Mouse (Mus musculus) retina, postnatal 1 day (tissue): ENCODE data around the gene Tmem132a.

Experiments
- DNase-seq: peaks from one replicate; pipeline ENCODE4 v3.0.0-alpha.2; 2012

The Tmem132a gene

DNA sequence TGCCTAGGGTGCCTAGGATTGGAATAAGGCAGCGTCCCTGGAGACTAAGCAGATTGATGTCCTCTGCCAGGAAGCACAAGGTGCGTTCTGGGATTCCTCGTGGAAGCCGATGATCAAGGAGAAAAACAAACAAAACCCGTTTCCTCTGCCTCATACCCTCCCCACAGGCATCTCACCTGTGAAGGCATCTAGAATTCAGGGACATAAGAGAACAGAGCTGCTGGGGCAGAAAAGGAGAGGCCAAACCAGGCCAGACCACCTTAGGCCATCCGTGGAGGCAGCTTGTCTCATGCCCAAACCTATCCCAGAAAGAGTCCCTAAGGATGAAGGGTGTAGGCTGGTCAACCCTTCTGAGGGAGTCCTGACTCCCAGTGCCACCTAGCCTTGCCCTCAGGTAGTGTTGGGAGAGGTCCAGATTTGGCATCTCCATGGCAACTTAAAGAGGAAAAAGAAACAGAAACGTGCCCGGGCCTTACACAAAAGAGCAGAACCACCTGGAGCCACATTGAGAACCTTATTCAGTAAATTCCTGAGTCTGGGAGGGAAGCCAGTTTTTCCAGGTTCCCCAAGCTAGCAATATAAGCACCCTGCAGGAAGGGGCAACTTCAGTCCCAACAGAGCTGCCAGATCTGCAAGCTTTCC is at the start of gene Tmem132a:
Tmem132a (minus strand) TSS at position 55 of the 642 bp plus-strand sequence.
- no peak for DNase-seq

DNA sequence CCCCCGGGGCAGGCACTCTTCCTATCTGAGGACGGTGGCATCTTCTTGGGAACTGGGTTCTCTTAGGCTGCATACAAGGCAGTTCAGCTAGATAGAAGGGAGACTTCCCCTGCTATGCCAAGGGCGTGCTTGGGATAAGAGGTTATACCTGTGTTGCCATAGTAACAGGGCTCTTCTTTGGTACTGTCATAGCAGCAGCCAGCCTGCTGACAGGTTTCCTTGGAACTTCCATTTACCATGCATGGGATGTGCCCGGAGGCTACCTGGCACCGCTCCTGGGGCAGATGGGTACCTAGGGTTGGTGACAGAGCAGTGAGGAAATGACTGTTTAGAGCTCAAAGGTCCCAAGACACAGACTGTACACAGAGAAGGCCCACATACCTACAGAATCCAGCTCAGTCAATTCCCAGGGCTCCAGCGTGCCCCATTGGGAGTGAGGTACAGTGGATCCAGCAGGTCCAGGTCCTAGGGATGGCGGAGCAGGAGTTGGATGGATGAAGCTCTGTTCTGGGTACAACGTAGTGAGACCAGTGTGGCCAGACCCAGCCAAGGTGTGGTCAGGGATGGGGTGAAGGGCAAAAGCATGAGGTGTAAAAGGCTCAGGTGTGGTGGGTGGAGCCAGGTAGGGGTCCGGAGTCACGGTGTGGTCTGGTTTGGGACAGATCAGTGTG is 48.7 kb upstream of the Tmem132a start:
- DNase-seq = no peak

- no peak for DNase-seq
These were observed 46.8 kb upstream of the Tmem132a start for GRCm38 (mm10) chr19:10916506-10916905.

- DNase-seq = no peak
These were observed 45.1 kb upstream of the Tmem132a start for GRCm38 (mm10) chr19:10914870-10915269.

DNA sequence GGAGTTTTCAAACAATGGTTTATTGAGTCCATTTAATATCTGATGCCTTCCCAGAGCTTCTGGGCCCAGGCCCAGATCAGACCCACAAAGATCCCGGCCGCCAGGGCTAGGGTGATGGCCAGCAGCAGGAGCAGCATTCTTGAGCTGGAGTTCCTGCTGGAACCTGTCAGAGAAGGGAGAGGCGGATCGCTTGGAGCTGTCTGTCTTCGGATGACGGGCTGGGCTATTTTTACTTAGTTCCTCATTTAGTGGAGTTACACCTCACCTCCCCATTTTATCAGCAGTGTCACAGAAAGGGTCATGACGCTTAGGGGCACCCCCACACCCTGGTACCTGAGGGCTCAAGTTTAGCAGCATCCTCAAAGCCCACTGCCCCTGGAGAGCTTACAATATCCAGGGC is 44.6 kb upstream of the Tmem132a start:
- no peak for DNase-seq

DNA sequence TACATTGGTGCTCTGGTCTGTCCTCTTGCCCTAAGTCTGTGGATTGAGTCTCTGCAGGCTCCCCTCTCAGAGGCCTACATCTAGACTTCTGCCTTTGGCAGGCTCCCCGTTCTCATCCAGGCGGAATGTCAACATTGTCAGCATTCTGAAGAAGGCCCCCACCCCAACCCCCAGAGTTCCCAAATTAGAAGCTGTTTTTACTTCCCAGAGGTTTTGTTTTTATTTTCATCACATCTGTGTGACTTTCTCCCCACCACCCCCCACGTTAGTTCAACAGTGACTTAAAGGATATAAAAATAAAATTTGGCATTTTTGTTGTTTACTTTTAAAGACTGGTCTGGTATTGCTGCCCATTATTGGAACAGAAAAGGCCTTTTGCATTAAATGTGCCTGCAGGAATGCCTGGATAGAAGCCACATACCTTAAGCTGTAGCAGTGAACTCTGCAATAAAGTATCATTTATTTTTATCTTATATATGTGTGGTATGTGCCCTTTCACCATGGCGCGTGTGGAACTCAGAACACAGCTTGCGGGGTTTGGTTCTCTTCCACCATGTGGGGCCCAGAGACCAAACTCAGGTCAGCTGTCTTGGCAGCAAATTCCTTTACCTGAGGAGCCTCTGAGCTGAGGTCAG is 39.5 kb upstream of the Tmem132a start:
- no peak for DNase-seq

- DNase-seq = peak; percentile 60
These were observed 38.2 kb upstream of the Tmem132a start for GRCm38 (mm10) chr19:10907891-10908290.

DNA sequence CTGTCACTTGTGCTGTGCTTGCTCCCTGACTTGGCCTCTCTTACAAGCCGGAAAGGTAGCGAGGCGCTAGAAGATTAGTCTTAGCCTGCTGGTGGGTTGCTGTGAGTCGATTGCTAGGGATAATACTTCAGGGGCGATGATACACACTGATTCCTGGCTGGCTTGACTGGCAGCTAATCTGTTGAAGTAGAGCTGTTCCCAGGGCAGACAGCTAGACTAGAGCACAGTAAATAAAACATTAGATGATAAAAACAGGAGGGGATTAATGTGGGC is 35.9 kb upstream of the Tmem132a start:
- DNase-seq = peak; percentile 84

DNA sequence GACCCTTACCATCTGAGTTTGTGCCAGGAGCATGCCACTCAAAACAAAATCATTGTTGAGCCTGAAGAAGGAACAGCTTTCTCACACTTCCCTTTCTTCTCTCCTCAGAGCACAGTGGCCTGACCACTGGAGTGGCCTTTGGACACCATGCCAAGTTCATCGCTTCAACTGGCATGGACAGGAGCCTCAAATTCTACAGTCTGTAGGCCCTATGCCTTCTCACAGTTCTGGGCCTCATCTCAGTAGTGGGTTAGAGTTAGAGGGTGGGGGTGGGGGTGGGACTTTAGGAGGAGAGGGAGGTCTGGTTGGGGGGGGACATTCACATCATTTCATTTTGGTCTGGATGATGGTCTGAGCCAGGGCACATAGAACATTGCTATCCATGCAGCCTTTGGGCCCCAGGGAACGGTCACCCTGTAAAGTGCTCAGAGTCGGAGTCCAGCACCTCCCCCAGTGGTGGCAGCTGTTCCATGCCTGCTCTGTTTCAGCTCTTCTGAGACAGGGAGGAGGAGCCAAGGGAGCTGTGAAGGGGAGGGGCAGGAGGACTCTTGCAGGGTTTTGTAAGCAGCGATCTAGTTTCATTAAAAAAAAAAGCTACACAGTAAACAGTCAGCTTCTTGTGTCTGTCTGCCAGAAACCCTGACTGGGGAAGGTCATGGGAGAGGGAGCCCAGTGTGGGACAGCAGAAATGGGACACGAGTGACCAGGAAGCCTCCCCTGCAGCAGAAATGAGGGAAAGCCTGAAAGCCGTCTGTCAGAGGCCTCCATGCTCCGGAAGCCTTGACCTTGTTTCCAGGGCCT is 35.4 kb upstream of the Tmem132a start:
- peak; percentile 80 for DNase-seq

DNA sequence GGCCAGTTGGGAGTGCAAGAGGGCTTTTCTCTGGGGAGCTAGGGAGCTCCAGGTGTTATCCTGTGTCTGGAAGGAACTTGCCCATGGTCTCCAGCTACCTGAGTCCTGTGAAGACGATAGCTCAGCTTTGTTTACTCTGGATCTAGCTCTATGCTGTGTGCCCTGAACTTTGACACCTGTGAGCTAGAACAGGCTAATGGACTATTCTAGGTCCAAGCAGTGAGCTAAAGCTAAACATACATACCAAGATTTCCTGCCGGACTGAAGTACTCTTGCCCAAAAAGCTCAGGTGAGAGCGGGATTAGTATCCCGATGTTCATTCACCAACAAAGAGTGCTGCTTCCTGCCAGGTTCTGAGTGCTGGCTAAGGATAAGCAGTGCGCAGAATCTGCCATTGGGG is 34.8 kb upstream of the Tmem132a start:
- DNase-seq = no peak

DNA sequence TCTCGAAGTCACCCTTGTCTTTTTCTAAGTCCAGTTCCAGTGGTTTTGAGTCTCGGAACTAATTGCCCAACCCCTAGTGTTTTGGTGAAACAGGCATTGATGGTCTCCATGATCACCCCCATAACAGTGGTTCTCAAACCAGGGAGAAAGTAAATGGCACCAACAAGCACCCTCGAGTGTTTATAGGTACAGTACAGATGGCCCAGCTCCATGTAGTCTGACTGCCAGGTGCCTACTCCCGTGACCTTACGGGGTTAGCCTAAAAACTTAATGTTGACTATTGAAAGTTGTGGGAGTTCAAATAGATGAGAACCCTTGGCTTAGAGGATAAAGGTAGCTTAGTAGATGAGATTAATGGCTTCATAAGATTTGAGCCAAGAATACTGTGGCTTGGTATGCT is 31.3 kb upstream of the Tmem132a start:
- no peak for DNase-seq

- no peak for DNase-seq
These were observed 30.6 kb upstream of the Tmem132a start for GRCm38 (mm10) chr19:10900315-10900714.

DNA sequence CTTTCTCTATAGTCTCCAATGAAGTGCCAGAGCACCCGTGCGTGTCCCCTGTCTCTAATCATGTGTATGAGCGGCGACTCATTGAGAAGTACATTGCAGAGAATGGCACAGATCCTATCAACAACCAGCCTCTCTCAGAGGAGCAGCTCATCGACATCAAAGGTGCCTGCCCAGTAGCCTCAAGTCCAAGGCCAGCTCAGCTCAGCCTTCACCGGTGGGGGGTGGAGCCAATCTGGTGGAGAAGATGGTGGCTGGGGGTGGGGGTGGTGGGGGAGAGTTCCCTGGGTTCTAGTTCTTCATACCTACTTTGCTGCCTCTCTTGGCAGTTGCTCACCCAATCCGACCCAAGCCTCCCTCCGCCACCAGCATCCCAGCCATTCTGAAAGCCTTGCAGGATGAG is 27.8 kb upstream of the Tmem132a start:
- no peak for DNase-seq

GRCm38 (mm10) chr19:10896849-10897248 is 27.1 kb upstream of the Tmem132a start:
- no peak for DNase-seq

DNA sequence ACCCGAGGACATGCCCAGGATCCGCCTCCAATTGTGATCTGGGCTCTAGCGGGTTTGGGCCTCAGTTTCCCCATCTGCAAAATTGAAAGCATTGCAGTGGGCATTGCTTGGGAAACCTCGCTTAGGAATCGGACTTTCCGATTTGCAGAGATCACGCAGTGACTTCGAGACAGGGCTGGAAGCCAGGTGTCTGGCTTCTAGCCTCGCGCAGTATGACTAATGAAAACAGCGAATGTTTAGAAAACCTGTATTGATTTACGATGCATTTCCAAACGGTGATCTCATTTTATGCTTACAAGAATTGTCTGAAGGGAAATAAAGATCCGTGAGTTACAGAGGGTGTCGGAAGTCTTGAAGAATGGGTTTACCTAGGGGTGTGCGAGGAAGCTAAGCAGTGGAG is 26.0 kb upstream of the Tmem132a start:
- no peak for DNase-seq

DNA sequence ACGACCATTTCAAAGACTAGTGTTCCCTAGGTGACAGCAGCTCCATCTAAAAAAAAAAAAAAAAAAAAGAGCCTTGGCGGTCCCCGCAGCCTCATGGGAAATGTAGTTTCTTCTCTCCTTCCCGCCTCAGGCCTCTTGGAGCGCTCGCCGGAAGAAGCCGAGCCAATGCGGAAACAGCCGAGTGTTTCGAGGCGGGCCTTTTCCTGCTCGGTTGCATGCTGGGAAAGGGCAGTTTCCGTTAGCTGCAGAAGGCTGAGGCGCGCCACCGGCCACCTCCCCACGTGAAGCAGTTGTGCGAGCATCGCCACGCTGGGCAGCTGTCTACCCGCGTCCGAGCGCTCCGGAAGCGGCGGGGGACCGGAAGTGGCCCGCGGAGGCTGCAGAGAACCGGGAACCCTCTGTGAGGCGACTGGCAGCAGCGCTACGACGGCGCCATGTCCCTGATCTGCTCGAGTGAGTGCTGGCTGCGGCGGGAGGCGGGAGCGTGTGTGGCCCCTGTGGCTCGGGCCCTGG is 25.3 kb upstream of the Tmem132a start, which contains the start of gene Prpf19:
Prpf19 (plus strand) TSS at position 216 of the 513 bp plus-strand sequence.
- peak; percentile 99 for DNase-seq

DNA sequence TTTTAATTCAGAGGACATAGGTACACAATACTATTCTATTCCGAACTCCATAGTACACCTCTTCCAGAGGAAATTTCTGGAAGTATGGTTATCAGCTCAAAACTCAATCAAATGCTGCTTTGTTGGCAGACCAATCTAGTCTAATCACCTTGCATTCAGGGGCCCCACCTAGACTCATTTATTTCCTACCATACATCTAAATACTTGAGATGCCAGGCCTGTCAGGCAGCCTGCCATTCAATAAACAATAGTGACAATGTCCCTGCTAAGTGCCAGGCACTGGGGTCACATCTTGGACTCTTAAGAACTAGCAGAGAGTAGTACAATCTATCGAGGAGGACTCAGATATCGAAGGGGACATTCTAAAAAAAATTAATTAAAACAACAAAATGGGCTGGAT is 22.5 kb upstream of the Tmem132a start:
- no peak for DNase-seq

GRCm38 (mm10) chr19:10881426-10882154 is 11.8 kb upstream of the Tmem132a start, which contains the start of gene Tmem109:
TSS of gene Tmem109 (minus strand) at chr19:10882001.
- DNase-seq = peak; percentile 98

GRCm38 (mm10) chr19:10880975-10881425 is 11.3 kb upstream of the Tmem132a start:
- DNase-seq = no peak

- DNase-seq = peak; percentile 15
These were observed 10.6 kb upstream of the Tmem132a start for GRCm38 (mm10) chr19:10880085-10880974.

GRCm38 (mm10) chr19:10878201-10878837 is 8.6 kb upstream of the Tmem132a start:
- no peak for DNase-seq
